Mouse (Mus musculus): ENCODE measurements around the gene Olfr821. TPM values are rescaled to one million over a fixed set of nuclear protein-coding genes. Genes with fewer than 3 reads are reported as not detected.

Gene Olfr821
- total and polyA plus RNA-seq, 2 experiments: not detected

GRCm38 (mm10) chr10:130070910-130071309, 40.8 kb downstream of the Olfr821 start, which contains the start of gene Olfr822:
Gene Olfr822 (plus strand): TSS chr10:130071210.
- Histone ChIP-seq H3K36me3 (ENCODE audit: control insufficient read depth, insufficient read depth, low read length) (no peaks in the 10 kb centered on the region), H3K27me3 (ENCODE audit: control insufficient read depth, insufficient read depth, low read length) (no peaks in the 10 kb centered on the region), H3K79me2 (ENCODE audit: control insufficient read depth, insufficient read depth, low read length) (no peaks in the 10 kb centered on the region), H3K27ac (replicated peaks; ENCODE audit: insufficient read depth, low read depth, low read length) (no peak within 1 kb of the TSS), H3K4me1 (ENCODE audit: control insufficient read depth, insufficient read depth, low read length) (no peaks in the 10 kb centered on the region), H3K9ac (ENCODE audit: low read depth, low read length) (no peak within 1 kb of the TSS), H3K4me3 (ENCODE audit: insufficient read depth, low read depth, low read length) (no peak within 1 kb of the TSS)
- TF ChIP-seq POLR2A (IDR thresholded peaks at IDR 0.05; ENCODE audit: extremely low read depth, insufficient read depth, low read length) (no peak), CTCF (IDR thresholded peaks at IDR 0.05; ENCODE audit: low read depth, low read length) (no peak)
- no peak for DNase-seq (ENCODE audit: extremely low read depth, low read depth, low spot score)

Other genes starting within 250 kb of the Olfr821 start
- not detected in 2 replicates for gene Olfr810, start 235.4 kb upstream of the Olfr821 start, total RNA-seq (2014; rRNA removed)
- gene Olfr810, start 235.4 kb upstream of the Olfr821 start, polyA plus RNA-seq (2012; rRNA removed): not detected in 2 replicates
- gene Olfr811, start 226.0 kb upstream of the Olfr821 start, total RNA-seq (2014; rRNA removed): not detected in 2 replicates
- not detected in 2 replicates for gene Olfr811, start 226.0 kb upstream of the Olfr821 start, polyA plus RNA-seq (2012; rRNA removed)
- not detected in 2 replicates for gene Olfr812, start 184.3 kb upstream of the Olfr821 start, total RNA-seq (2014; rRNA removed)
- not detected in 2 replicates for gene Olfr812, start 184.3 kb upstream of the Olfr821 start, polyA plus RNA-seq (2012; rRNA removed)
- not detected in 2 replicates for gene Olfr813, start 175.0 kb upstream of the Olfr821 start, total RNA-seq (2014; rRNA removed)
- not detected in 2 replicates for gene Olfr813, start 175.0 kb upstream of the Olfr821 start, polyA plus RNA-seq (2012; rRNA removed)
- not detected in 2 replicates for gene Olfr814, start 150.5 kb upstream of the Olfr821 start, total RNA-seq (2014; rRNA removed)
- not detected in 2 replicates for gene Olfr814, start 150.5 kb upstream of the Olfr821 start, polyA plus RNA-seq (2012; rRNA removed)
- 0.13 TPM in 1 of 2 replicates, not detected in the other for gene Olfr815, start 124.5 kb upstream of the Olfr821 start, total RNA-seq (2014; rRNA removed)
- gene Olfr815, start 124.5 kb upstream of the Olfr821 start, polyA plus RNA-seq (2012; rRNA removed): not detected in 2 replicates
- not detected in 2 replicates for gene Olfr816, start 114.8 kb upstream of the Olfr821 start, total RNA-seq (2014; rRNA removed)
- gene Olfr816, start 114.8 kb upstream of the Olfr821 start, polyA plus RNA-seq (2012; rRNA removed): not detected in 2 replicates
- not detected in 2 replicates for gene Olfr818, start 81.2 kb upstream of the Olfr821 start, total RNA-seq (2014; rRNA removed)
- not detected in 2 replicates for gene Olfr818, start 81.2 kb upstream of the Olfr821 start, polyA plus RNA-seq (2012; rRNA removed)
- not detected in 2 replicates for gene Olfr819, start 63.1 kb upstream of the Olfr821 start, total RNA-seq (2014; rRNA removed)
- not detected in 2 replicates for gene Olfr819, start 63.1 kb upstream of the Olfr821 start, polyA plus RNA-seq (2012; rRNA removed)
- not detected in 2 replicates for gene Olfr247, start 54.2 kb upstream of the Olfr821 start, total RNA-seq (2014; rRNA removed)
- gene Olfr247, start 54.2 kb upstream of the Olfr821 start, polyA plus RNA-seq (2012; rRNA removed): not detected in 2 replicates
- not detected in 2 replicates for gene Gm10310, start 45.3 kb upstream of the Olfr821 start, total RNA-seq (2014; rRNA removed)
- gene Gm10310, start 45.3 kb upstream of the Olfr821 start, polyA plus RNA-seq (2012; rRNA removed): not detected in 2 replicates
- not detected in 2 replicates for gene Olfr820, start 17.7 kb upstream of the Olfr821 start, total RNA-seq (2014; rRNA removed)
- gene Olfr820, start 17.7 kb upstream of the Olfr821 start, polyA plus RNA-seq (2012; rRNA removed): not detected in 2 replicates
- not detected in 2 replicates for gene Olfr822, start 40.9 kb downstream of the Olfr821 start, total RNA-seq (2014; rRNA removed)
- not detected in 2 replicates for gene Olfr822, start 40.9 kb downstream of the Olfr821 start, polyA plus RNA-seq (2012; rRNA removed)
- not detected in 2 replicates for gene Olfr823, start 85.0 kb downstream of the Olfr821 start, total RNA-seq (2014; rRNA removed)
- gene Olfr823, start 85.0 kb downstream of the Olfr821 start, polyA plus RNA-seq (2012; rRNA removed): not detected in 2 replicates
- gene Olfr824, start 99.7 kb downstream of the Olfr821 start, total RNA-seq (2014; rRNA removed): not detected in 2 replicates
- not detected in 2 replicates for gene Olfr824, start 99.7 kb downstream of the Olfr821 start, polyA plus RNA-seq (2012; rRNA removed)
- gene Olfr825, start 136.4 kb downstream of the Olfr821 start, total RNA-seq (2014; rRNA removed): not detected in 2 replicates
- gene Olfr825, start 136.4 kb downstream of the Olfr821 start, polyA plus RNA-seq (2012; rRNA removed): not detected in 2 replicates
- not detected in 2 replicates for gene Olfr826, start 153.8 kb downstream of the Olfr821 start, total RNA-seq (2014; rRNA removed)
- not detected in 2 replicates for gene Olfr826, start 153.8 kb downstream of the Olfr821 start, polyA plus RNA-seq (2012; rRNA removed)
- not detected in 2 replicates for gene Olfr827, start 184.1 kb downstream of the Olfr821 start, total RNA-seq (2014; rRNA removed)
- gene Olfr827, start 184.1 kb downstream of the Olfr821 start, polyA plus RNA-seq (2012; rRNA removed): not detected in 2 replicates
- gene Neurod4, start 249.9 kb downstream of the Olfr821 start, total RNA-seq (2014; rRNA removed): not detected in 2 replicates
- gene Neurod4, start 249.9 kb downstream of the Olfr821 start, polyA plus RNA-seq (2012; rRNA removed): not detected in 2 replicates